Mouse (Mus musculus) stomach, embryonic 15.5 days (tissue): ENCODE results near the gene Trp53i11. TPM values are rescaled to one million over a fixed set of nuclear protein-coding genes. Genes with fewer than 3 reads are reported as not detected.

Experiments
- ATAC-seq: fragments of 200-750 bp; cut with Nextera tagmentation; 2 replicates; pipeline ENCODE4 v1.8.0; 2017; ENCODE audit warnings: low read depth, moderate number of reproducible peaks, moderate TSS enrichment; ENCODE audit not compliant: insufficient read depth, low FRiP score
- H3K27ac ChIP-seq: fragments of 300-500 bp; sonication (generic); 2 replicates; pipeline ENCODE4 v1.5.1; 2015; ENCODE audit warnings: mild to moderate bottlenecking, inconsistent platforms
- H3K27me3 ChIP-seq: fragments of 300-500 bp; sonication (generic); replicated peaks from 2 replicates; pipeline ENCODE4 v1.6.1; 2015; ENCODE audit warnings: inconsistent platforms
- H3K36me3 ChIP-seq: fragments of 300-500 bp; sonication (generic); 2 replicates; pipeline ENCODE4 v1.6.1; 2015; ENCODE audit warnings: inconsistent platforms
- H3K4me1 ChIP-seq: fragments of 300-500 bp; sonication (generic); 2 replicates; pipeline ENCODE4 v1.6.1; 2015; ENCODE audit warnings: inconsistent platforms
- H3K4me2 ChIP-seq: fragments of 300-500 bp; sonication (generic); 2 replicates; pipeline ENCODE4 v1.6.1; 2015; ENCODE audit warnings: mild to moderate bottlenecking, inconsistent platforms
- H3K4me3 ChIP-seq: fragments of 300-500 bp; sonication (generic); replicated peaks from 2 replicates; pipeline ENCODE4 v1.5.1; 2015; ENCODE audit warnings: inconsistent platforms
- H3K9ac ChIP-seq: fragments of 300-500 bp; sonication (generic); 2 replicates; pipeline ENCODE4 v1.6.1; 2015; ENCODE audit warnings: inconsistent platforms
- H3K9me3 ChIP-seq: fragments of 300-500 bp; sonication (generic); 2 replicates; pipeline ENCODE4 v1.6.1; 2016; ENCODE audit warnings: inconsistent platforms
- WGBS: fragments of 180-500 bp; shearing (Covaris S2); methylation state at CpG from one replicate; pipeline ENCODE4 v1.1.7; 2015; 5-methylcytosine and 5-hydroxymethylcytosine counted together
- polyA plus RNA-seq: library from polyadenylated mRNA; unstranded; fragments of >200 nt; fragmentation: Nextera tagmentation; extraction: Ambion mirVana; gene quantifications from 2 replicates; pipeline ENCODE4 v1.2.1, GENCODE M21; 2015

Trp53i11 gene
- polyA plus RNA-seq, 1 experiment from 2014 or later, result 29.3 TPM

DNA sequence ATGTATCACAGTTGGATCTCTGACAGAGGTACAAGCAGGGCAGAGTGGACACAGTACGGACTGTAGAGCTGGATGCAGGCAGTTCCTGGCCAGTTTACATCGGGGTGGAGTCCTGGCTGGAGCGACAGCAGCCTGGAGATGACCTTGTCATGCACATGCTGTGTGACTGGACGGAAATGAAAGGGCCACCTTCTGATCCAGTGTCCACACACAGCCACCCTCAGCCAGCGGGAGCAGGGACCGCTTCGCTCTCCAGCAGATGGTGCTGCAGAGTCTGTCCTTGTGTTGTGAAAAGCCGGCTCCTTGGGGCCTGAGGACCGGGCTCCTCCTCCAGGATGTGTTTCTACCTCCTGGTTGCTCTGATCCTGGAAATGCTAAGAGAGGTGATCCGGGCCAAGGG, 16.3 kb downstream of the Trp53i11 start:
- WGBS, result 21% methylated on average over 10 of the region's 10 CpGs
- peak; percentile 27; the same call in 1 of the 2 replicates for ATAC-seq

DNA sequence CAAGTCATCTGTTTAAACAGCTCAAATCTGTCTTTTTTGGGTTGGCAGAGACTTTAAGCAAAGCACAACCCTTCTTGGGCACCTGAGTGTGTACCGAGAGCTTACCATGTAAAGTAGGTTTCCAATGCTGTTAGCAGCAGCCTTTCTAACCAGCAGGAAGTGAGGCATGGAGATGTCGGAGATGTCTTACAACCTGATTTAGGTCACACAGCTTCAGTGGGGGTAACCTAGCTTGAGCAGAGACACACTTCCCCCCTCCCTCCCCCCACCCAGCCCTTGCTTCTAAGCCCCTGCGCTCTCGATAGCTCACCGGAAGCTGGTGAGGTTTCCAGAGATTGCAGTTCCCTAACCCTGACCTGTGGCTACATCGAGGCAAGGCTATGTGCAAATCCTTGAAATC, 17.2 kb downstream of the Trp53i11 start:
- Histone ChIP-seq H3K9me3 (no peaks in the 10 kb centered on the region), H3K4me1 (peaks cover 11% of the 10 kb centered on the region), H3K4me3 (no peak overlapping the region), H3K9ac (no peak overlapping the region), H3K27ac (no peak overlapping the region), H3K4me2 (no peak overlapping the region), H3K36me3 (no peaks in the 10 kb centered on the region), H3K27me3 (no peaks in the 10 kb centered on the region)
- no peak for ATAC-seq
- 80% methylated on average over 6 of the region's 6 CpGs for WGBS

More for the DNA sequence above, 16.3 kb downstream of the Trp53i11 start:
- Histone ChIP-seq H3K27me3 (no peaks in the 10 kb centered on the region), H3K4me2 (no peak overlapping the region), H3K9me3 (no peaks in the 10 kb centered on the region), H3K9ac (no peak overlapping the region), H3K4me1 (peaks cover 11% of the 10 kb centered on the region), H3K27ac (no peak overlapping the region), H3K36me3 (no peaks in the 10 kb centered on the region), H3K4me3 (no peak overlapping the region)

- H3K4me3 ChIP-seq, result no peak overlapping the region
- no peak for ATAC-seq
- no peaks in the 10 kb centered on the region for H3K36me3 ChIP-seq
- no peaks in the 10 kb centered on the region for H3K9me3 ChIP-seq
- H3K27me3 ChIP-seq, result no peaks in the 10 kb centered on the region
- WGBS, result 82% methylated on average over 1 of the region's 1 CpGs
- no peak overlapping the region for H3K9ac ChIP-seq
- H3K27ac ChIP-seq, result no peak overlapping the region
- H3K4me2 ChIP-seq, result no peak overlapping the region
- peaks cover 4% of the 10 kb centered on the region; the same call in 1 of the 2 replicates for H3K4me1 ChIP-seq
Measured at GRCm38 (mm10) chr2:93206126-93206525, 18.8 kb downstream of the Trp53i11 start.

GRCm38 (mm10) chr2:93212386-93212785, 25.0 kb downstream of the Trp53i11 start:
- Histone ChIP-seq H3K4me3 (no peak overlapping the region), H3K4me2 (no peak overlapping the region), H3K9ac (no peak overlapping the region), H3K27me3 (no peaks in the 10 kb centered on the region), H3K27ac (no peak overlapping the region), H3K9me3 (no peaks in the 10 kb centered on the region), H3K36me3 (no peaks in the 10 kb centered on the region), H3K4me1 (peaks cover 6% of the 10 kb centered on the region)
- WGBS, result 79% methylated on average over 2 of the region's 2 CpGs
- ATAC-seq, result no peak

GRCm38 (mm10) chr2:93212865-93213264, 25.5 kb downstream of the Trp53i11 start:
- 93% methylated on average over 2 of the region's 2 CpGs for WGBS
- Histone ChIP-seq H3K4me2 (no peak overlapping the region), H3K27ac (no peak overlapping the region), H3K4me1 (peaks cover 11% of the 10 kb centered on the region), H3K9me3 (no peaks in the 10 kb centered on the region), H3K27me3 (no peaks in the 10 kb centered on the region), H3K9ac (no peak overlapping the region), H3K4me3 (no peak overlapping the region), H3K36me3 (no peaks in the 10 kb centered on the region)
- no peak for ATAC-seq

GRCm38 (mm10) chr2:93214192-93214591, 26.8 kb downstream of the Trp53i11 start:
- WGBS, result 73% methylated on average over 1 of the region's 1 CpGs
- no peaks in the 10 kb centered on the region for H3K36me3 ChIP-seq
- peaks cover 19% of the 10 kb centered on the region for H3K4me1 ChIP-seq
- no peak overlapping the region for H3K4me2 ChIP-seq
- H3K9ac ChIP-seq, result no peak overlapping the region
- H3K27me3 ChIP-seq, result no peaks in the 10 kb centered on the region
- no peak overlapping the region for H3K27ac ChIP-seq
- ATAC-seq, result 0 out of 2 replicates have a peak, but pooled peaks have one; percentile 8
- H3K4me3 ChIP-seq, result no peak overlapping the region
- H3K9me3 ChIP-seq, result no peaks in the 10 kb centered on the region

GRCm38 (mm10) chr2:93215790-93216189, 28.4 kb downstream of the Trp53i11 start:
- peaks cover 19% of the 10 kb centered on the region for H3K4me1 ChIP-seq

GRCm38 (mm10) chr2:93217015-93217414, 29.7 kb downstream of the Trp53i11 start:
- Histone ChIP-seq H3K4me3 (no peak overlapping the region), H3K9me3 (no peaks in the 10 kb centered on the region), H3K4me2 (no peak overlapping the region), H3K4me1 (peaks cover 19% of the 10 kb centered on the region), H3K27me3 (no peaks in the 10 kb centered on the region), H3K36me3 (no peaks in the 10 kb centered on the region), H3K27ac (peak overlapping the region; percentile 32; the same call in 1 of the 2 replicates), H3K9ac (no peak overlapping the region)
- WGBS, result 20% methylated on average over 7 of the region's 7 CpGs
- ATAC-seq, result peak; percentile 65; the same call in 1 of the 2 replicates

More at GRCm38 (mm10) chr2:93215790-93216189, 28.4 kb downstream of the Trp53i11 start:
- no peak overlapping the region for H3K9ac ChIP-seq
- H3K36me3 ChIP-seq, result no peaks in the 10 kb centered on the region
- WGBS, result 71% methylated on average over 10 of the region's 10 CpGs
- H3K4me3 ChIP-seq, result no peak overlapping the region
- no peak overlapping the region for H3K27ac ChIP-seq
- ATAC-seq, result no peak
- no peaks in the 10 kb centered on the region for H3K9me3 ChIP-seq
- no peaks in the 10 kb centered on the region for H3K27me3 ChIP-seq
- H3K4me2 ChIP-seq, result no peak overlapping the region

DNA sequence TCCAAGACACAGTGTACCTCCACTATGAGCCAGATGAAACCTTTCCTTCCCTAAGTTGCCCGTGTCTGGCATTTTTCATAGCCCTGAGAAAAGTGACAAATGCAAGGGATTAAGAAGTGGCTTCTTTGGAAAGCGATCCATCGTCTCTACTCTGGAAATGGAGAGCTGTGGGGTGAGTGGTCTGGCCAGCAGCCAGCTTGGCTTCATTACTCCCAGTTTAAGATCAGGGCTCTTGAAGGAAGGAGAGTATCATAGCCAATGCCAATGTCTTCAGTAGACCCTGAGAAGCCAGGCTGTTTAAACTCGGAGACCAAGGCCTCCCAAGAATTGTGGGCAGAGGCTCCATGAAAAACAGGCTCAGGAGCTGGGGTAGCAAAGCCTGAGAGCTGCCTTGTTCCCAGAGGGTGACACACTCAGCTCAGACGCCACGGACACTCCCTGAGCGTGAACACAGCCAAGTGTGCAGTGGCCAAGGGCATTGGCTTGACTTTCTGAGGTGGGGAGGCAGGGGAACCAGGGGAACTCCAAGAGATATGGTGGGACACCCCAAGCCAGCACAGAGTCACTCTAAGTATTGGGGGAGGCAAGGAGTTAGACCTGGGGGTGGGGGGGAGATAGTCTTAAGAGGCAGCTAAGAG, 31.1 kb downstream of the Trp53i11 start:
- H3K9me3 ChIP-seq, result no peaks in the 10 kb centered on the region
- H3K36me3 ChIP-seq, result no peaks in the 10 kb centered on the region
- no peak overlapping the region for H3K9ac ChIP-seq
- H3K27me3 ChIP-seq, result no peaks in the 10 kb centered on the region
- H3K27ac ChIP-seq, result no peak overlapping the region
- no peak overlapping the region for H3K4me2 ChIP-seq
- no peak overlapping the region for H3K4me3 ChIP-seq
- ATAC-seq, result no peak
- H3K4me1 ChIP-seq, result peaks cover 19% of the 10 kb centered on the region
- WGBS, result 62% methylated on average over 7 of the region's 7 CpGs

GRCm38 (mm10) chr2:93219576-93219975, 32.2 kb downstream of the Trp53i11 start:
- H3K9me3 ChIP-seq, result no peaks in the 10 kb centered on the region
- no peak overlapping the region for H3K9ac ChIP-seq
- 0 out of 2 replicates have a peak, but pooled peaks cover under 1% of the 10 kb centered on the region for H3K27me3 ChIP-seq
- H3K27ac ChIP-seq, result no peak overlapping the region
- ATAC-seq, result no peak
- peaks cover 19% of the 10 kb centered on the region for H3K4me1 ChIP-seq
- H3K4me3 ChIP-seq, result no peak overlapping the region
- WGBS, result 98% methylated on average over 3 of the region's 3 CpGs
- H3K4me2 ChIP-seq, result no peak overlapping the region
- H3K36me3 ChIP-seq, result no peaks in the 10 kb centered on the region

GRCm38 (mm10) chr2:93220447-93220846, 33.1 kb downstream of the Trp53i11 start:
- H3K36me3 ChIP-seq, result no peaks in the 10 kb centered on the region
- peaks cover 19% of the 10 kb centered on the region for H3K4me1 ChIP-seq
- WGBS, result 67% methylated on average over 5 of the region's 5 CpGs
- 0 out of 2 replicates have a peak, but pooled peaks cover 4% of the 10 kb centered on the region for H3K27me3 ChIP-seq
- H3K9ac ChIP-seq, result no peak overlapping the region
- no peak overlapping the region for H3K4me3 ChIP-seq
- H3K9me3 ChIP-seq, result no peaks in the 10 kb centered on the region
- no peak overlapping the region for H3K27ac ChIP-seq
- ATAC-seq, result no peak
- H3K4me2 ChIP-seq, result no peak overlapping the region

DNA sequence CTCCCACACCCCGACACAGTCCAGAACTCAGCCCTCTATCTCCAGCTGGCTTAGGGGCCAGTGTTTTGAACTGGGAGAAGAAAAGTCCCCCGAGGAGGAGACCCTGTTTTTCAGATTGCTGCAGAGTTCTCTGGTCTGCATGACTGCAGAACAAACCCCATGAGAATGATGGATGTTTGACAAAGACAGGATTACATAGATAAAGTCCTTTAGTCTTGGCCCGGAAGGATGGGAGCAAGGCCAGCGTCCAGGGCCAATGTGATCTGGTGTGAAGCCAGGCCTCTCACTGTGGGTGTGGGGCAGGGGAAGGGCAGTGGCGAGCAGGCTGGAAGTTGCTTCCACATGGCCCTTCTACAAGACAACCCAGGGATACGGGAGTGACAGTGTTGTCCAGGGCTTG, 36.1 kb downstream of the Trp53i11 start:
- WGBS, result 38% methylated on average over 6 of the region's 6 CpGs
- H3K9ac ChIP-seq, result no peak overlapping the region
- H3K4me2 ChIP-seq, result no peak overlapping the region
- no peak overlapping the region for H3K27ac ChIP-seq
- H3K4me3 ChIP-seq, result no peak overlapping the region
- no peaks in the 10 kb centered on the region for H3K36me3 ChIP-seq
- ATAC-seq, result no peak
- H3K9me3 ChIP-seq, result no peaks in the 10 kb centered on the region
- peaks cover 16% of the 10 kb centered on the region for H3K4me1 ChIP-seq
- H3K27me3 ChIP-seq, result 0 out of 2 replicates have a peak, but pooled peaks cover 4% of the 10 kb centered on the region
